Mouse (Mus musculus) heart, embryonic 12.5 days (tissue): ENCODE results near the gene Agbl2. TPM values are rescaled to one million over a fixed set of nuclear protein-coding genes. Genes with fewer than 3 reads are reported as not detected.

Experiments
- ATAC-seq: fragments of 200-750 bp; cut with Nextera tagmentation; 2 replicates; pipeline ENCODE4 v1.8.0; 2017; ENCODE audit warnings: moderate TSS enrichment, moderate library complexity; ENCODE audit not compliant: insufficient number of reproducible peaks, low FRiP score
- H3K27ac ChIP-seq: fragments of 300-500 bp; sonication (generic); 2 replicates; pipeline ENCODE4 v1.5.1; 2016; ENCODE audit warnings: mild to moderate bottlenecking, moderate library complexity; ENCODE audit not compliant: poor library complexity, severe bottlenecking
- H3K27me3 ChIP-seq: fragments of 300-500 bp; sonication (generic); replicated peaks from 2 replicates; pipeline ENCODE4 v1.6.1; 2016; ENCODE audit warnings: mild to moderate bottlenecking, moderate library complexity
- H3K36me3 ChIP-seq: fragments of 300-500 bp; sonication (generic); 2 replicates; pipeline ENCODE4 v1.6.1; 2016; ENCODE audit warnings: mild to moderate bottlenecking, moderate library complexity
- H3K4me1 ChIP-seq: fragments of 300-500 bp; sonication (generic); replicated peaks from 2 replicates; pipeline ENCODE4 v1.6.1; 2016; ENCODE audit warnings: mild to moderate bottlenecking
- H3K4me2 ChIP-seq: fragments of 300-500 bp; sonication (generic); 2 replicates; pipeline ENCODE4 v1.6.1; 2016; ENCODE audit warnings: mild to moderate bottlenecking, moderate library complexity
- H3K4me3 ChIP-seq: fragments of 300-500 bp; sonication (generic); 2 replicates; pipeline ENCODE4 v1.5.1; 2016; ENCODE audit warnings: mild to moderate bottlenecking
- H3K9ac ChIP-seq: fragments of 300-500 bp; sonication (generic); 2 replicates; pipeline ENCODE4 v1.6.1; 2016; ENCODE audit warnings: mild to moderate bottlenecking, moderate library complexity
- H3K9me3 ChIP-seq: fragments of 300-500 bp; sonication (generic); replicated peaks from 2 replicates; pipeline ENCODE4 v1.6.1; 2016; ENCODE audit warnings: mild to moderate bottlenecking, moderate library complexity
- WGBS: fragments of 180-500 bp; shearing (Covaris S2); methylation state at CpG from one replicate; pipeline ENCODE4 v1.1.7; 2016; 5-methylcytosine and 5-hydroxymethylcytosine counted together
- polyA plus RNA-seq: library from polyadenylated mRNA; unstranded; fragments of >200 nt; fragmentation: Nextera tagmentation; extraction: Ambion mirVana; gene quantifications from 2 replicates; pipeline ENCODE4 v1.2.1, GENCODE M21; 2016

Agbl2 gene
- polyA plus RNA-seq, 1 experiment from 2014 or later, result 1.4 TPM

DNA sequence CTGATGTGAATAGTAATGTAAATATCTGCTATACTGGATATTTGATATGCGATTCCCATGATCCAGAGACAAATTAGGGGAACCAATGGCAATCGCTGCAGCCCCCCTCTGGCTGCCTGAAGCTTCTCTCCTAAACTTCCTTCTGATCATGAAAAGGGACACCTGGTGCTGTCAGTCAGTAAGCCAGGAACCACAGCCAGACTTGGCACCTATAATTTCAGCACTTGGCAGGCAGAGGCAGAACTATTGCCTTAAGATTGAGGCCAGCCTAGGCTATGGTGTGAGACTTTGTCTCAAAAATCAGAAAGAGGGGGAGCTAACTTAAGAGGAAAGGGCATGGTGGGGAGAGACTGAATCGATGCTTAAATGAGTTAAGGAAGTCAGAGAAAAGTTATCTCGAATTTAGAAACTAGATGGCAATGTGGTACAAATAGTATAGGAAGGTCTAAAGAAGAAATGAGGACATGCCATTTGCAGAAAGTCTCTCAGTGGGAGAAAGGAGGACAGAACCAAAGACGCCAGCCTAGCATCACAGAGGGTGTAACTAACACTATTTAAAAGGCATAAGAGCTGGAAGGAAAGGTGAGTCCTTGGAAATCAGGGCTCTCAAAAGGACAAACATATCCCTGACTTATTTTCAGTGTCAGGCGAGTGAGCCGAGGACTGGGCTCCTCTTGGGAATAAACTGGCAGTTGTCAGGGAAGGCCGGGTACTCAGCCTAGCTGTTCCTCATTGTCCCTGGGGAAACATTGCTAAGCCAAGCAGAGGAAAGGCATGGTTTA lies 88.8 kb downstream of the Agbl2 start:
- peaks cover 32% of the 10 kb centered on the region for H3K4me1 ChIP-seq
- no peak overlapping the region for H3K9ac ChIP-seq
- peaks cover 19% of the 10 kb centered on the region for H3K36me3 ChIP-seq
- no peak overlapping the region for H3K4me3 ChIP-seq
- peak overlapping the region; percentile 95 for H3K27ac ChIP-seq
- 0 out of 2 replicates have a peak overlapping the region, but pooled peaks have one; percentile 60 for H3K4me2 ChIP-seq
- WGBS, result 62% methylated on average over 8 of the region's 8 CpGs
- no peak for ATAC-seq
- no peaks in the 10 kb centered on the region for H3K9me3 ChIP-seq
- H3K27me3 ChIP-seq, result no peaks in the 10 kb centered on the region

DNA sequence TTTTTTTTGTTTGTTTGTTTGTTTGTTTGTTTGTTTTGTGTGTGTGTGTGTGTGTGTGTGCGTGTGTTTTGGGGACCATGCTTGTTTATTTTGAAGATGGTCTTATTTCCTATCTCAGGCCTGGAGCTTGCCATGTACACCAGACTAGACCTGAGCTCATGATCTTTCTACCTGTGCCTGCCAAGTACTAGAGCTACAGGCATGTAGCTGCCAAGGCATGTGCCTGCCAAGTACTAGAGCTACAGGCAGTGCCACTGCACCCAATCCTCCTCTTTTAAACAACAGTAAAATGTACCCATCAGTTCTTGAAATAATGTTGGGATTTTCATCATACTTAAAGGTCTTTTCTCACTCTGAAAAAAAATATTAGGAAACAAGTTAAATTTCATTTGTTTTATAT lies 91.5 kb downstream of the Agbl2 start:
- Histone ChIP-seq H3K27ac (no peak overlapping the region), H3K9ac (no peak overlapping the region), H3K9me3 (no peaks in the 10 kb centered on the region), H3K4me2 (no peak overlapping the region), H3K27me3 (no peaks in the 10 kb centered on the region), H3K4me3 (no peak overlapping the region), H3K4me1 (peaks cover 41% of the 10 kb centered on the region), H3K36me3 (no peaks in the 10 kb centered on the region)
- ATAC-seq, result no peak
- WGBS, result 100% methylated on average over 1 of the region's 1 CpGs

DNA sequence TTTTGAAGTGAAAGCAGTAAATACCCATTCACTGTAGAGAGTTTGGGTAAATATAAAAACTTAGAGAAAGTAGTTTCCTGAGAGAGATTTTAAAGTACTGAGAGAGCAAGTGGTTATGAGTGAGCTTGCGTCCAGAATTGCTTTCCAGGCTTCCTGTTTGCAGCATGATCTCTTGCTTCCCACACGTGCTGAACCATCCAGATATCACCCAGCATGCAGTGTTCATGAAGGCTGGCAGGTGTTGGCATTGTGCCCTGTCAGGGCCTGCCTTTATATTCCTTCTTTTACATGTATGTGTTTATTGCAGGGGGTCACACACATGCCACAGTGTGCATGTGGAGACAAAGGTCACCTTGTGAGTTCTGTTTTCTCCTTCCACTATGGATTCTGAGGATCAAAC lies 92.7 kb downstream of the Agbl2 start:
- H3K27me3 ChIP-seq, result no peaks in the 10 kb centered on the region
- no peaks in the 10 kb centered on the region for H3K9me3 ChIP-seq
- no peak overlapping the region for H3K27ac ChIP-seq
- H3K4me2 ChIP-seq, result no peak overlapping the region
- WGBS, result 48% methylated on average over 2 of the region's 2 CpGs
- H3K4me1 ChIP-seq, result peaks cover 41% of the 10 kb centered on the region
- H3K9ac ChIP-seq, result no peak overlapping the region
- no peak overlapping the region for H3K4me3 ChIP-seq
- no peak for ATAC-seq
- no peaks in the 10 kb centered on the region for H3K36me3 ChIP-seq

DNA sequence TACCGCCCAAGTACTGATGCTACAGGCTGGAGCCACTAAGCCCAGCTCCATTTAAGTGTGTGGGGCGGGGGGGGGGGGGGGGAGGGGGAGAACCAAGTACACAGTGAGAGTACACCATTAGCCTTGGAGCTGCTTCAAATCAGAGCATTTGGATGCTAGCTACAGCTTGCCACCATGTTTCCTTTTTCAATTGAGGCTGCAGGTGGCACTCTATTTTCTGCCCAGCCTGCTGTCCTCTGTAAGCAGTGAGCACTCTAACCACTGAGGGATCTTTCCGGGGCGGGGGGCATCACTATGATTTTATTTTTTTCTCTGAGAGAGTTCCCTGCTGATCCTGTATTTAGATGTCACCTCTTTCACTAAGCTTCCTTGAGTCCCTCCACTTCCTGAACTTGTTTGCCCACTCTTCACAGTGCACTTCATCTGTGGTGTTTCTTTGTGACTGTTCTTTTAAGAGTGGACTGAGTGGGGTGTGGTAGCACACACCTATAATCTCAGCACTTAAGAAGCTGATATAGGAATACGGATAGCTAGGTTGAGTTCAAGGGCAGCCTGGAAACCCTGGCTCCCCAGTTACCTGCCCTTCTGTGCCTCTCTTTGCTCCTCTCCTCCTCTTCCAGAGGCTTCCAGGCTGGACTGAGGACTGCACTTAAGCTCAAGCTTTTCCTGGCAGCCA lies 95.2 kb downstream of the Agbl2 start:
- WGBS, result 51% methylated on average over 5 of the region's 5 CpGs
- H3K9me3 ChIP-seq, result no peaks in the 10 kb centered on the region
- no peaks in the 10 kb centered on the region for H3K27me3 ChIP-seq
- H3K4me1 ChIP-seq, result peaks cover 24% of the 10 kb centered on the region
- no peak overlapping the region for H3K4me2 ChIP-seq
- H3K36me3 ChIP-seq, result no peaks in the 10 kb centered on the region
- no peak overlapping the region for H3K27ac ChIP-seq
- no peak for ATAC-seq
- H3K4me3 ChIP-seq, result no peak overlapping the region
- H3K9ac ChIP-seq, result no peak overlapping the region

DNA sequence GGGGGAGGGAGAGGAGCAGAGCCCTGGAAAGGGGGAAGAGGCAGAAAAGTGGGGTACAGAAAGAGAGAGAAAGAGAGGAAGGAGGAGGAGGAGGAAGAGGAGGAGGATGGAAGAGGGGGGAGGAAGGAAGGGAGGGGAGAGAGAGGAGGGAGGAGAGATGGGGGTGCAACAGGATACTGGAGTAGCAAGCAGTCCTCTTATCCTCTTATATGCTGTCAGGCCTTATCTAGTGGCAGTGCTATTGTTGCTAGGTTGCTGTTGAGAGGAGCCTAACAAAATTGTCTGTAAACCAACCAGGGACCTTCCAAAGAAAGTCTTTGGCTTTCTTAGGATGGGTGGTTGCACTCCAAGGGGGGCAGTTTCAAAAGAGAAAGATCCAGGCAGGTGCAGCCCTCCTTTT lies 96.9 kb downstream of the Agbl2 start:
- H3K4me3 ChIP-seq, result no peak overlapping the region
- no peak for ATAC-seq
- H3K27ac ChIP-seq, result no peak overlapping the region; the same call in 1 of the 2 replicates
- H3K36me3 ChIP-seq, result no peaks in the 10 kb centered on the region
- H3K27me3 ChIP-seq, result peaks cover 5% of the 10 kb centered on the region
- H3K4me1 ChIP-seq, result peaks cover 24% of the 10 kb centered on the region
- H3K9ac ChIP-seq, result no peak overlapping the region
- H3K9me3 ChIP-seq, result 0 out of 2 replicates have a peak, but pooled peaks cover 3% of the 10 kb centered on the region
- peak overlapping the region; percentile 18; the same call in 1 of the 2 replicates for H3K4me2 ChIP-seq

DNA sequence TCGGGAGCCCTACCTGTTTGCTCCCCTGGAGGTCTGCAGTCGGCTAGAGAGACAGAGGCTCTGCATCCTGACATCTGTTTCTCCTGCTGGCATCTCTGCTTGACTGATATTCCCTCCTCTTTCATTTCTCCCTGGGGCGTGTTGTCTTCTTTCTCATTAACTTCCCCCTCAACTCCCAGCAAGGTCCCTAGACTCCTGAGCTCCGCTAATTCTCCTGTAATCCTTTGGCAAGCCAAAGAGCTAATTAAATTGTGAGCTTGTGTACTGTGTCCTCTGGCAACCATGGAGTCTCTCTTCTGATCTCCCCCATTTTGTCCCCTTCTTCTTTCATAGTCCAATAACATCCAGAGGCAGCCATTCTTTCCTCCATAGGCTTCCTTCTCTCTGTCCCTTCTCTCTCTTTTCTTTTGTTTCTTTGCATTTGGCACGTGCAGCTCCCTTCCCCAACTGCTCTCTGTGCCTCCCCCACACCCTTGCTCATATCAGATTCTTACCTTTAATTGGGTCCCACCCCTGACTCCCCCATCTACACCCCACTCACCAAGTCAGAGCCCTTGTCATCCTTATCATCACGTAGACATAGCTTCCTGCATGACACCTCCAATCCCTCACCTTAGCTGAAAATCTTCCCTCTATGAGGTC lies 97.7 kb downstream of the Agbl2 start:
- Histone ChIP-seq H3K4me1 (peaks cover 33% of the 10 kb centered on the region), H3K9me3 (0 out of 2 replicates have a peak, but pooled peaks cover 3% of the 10 kb centered on the region), H3K36me3 (no peaks in the 10 kb centered on the region), H3K27ac (no peak overlapping the region), H3K9ac (no peak overlapping the region), H3K27me3 (peaks cover 12% of the 10 kb centered on the region), H3K4me2 (no peak overlapping the region), H3K4me3 (no peak overlapping the region)
- 36% methylated on average over 6 of the region's 6 CpGs for WGBS
- no peak for ATAC-seq

DNA sequence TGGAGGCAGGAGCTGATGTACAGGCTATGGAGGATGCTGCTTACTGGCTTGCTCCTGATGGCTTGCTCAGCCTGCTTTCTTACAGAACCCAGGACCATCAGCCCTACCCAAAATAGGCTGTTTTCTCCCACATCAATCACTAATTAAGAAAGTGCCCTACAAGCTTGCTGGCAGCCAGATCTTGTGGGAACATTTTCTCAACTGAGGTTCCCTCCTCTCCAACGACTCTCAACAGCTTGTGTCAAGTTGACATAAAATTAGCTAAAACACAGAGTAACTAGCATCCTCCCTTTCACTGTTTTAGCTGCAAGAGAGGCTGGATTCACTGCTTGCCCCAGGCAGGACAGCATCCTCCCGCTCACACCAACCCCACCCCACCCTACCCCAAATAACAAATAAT lies 99.3 kb downstream of the Agbl2 start:
- H3K4me2 ChIP-seq, result no peak overlapping the region
- H3K36me3 ChIP-seq, result no peaks in the 10 kb centered on the region
- no peak overlapping the region for H3K4me3 ChIP-seq
- peaks cover 46% of the 10 kb centered on the region for H3K4me1 ChIP-seq
- ATAC-seq, result no peak
- H3K9ac ChIP-seq, result no peak overlapping the region
- WGBS, result 79% methylated on average over 2 of the region's 2 CpGs
- peaks cover 22% of the 10 kb centered on the region for H3K27me3 ChIP-seq
- H3K9me3 ChIP-seq, result 0 out of 2 replicates have a peak, but pooled peaks cover 3% of the 10 kb centered on the region
- no peak overlapping the region for H3K27ac ChIP-seq

Other genes starting within 250 kb of the Agbl2 start
- gene Ptprj, start 202.1 kb upstream of the Agbl2 start, polyA plus RNA-seq, result 1.6 and 2.0 TPM in 2 replicates
- gene Nup160, start 105.5 kb upstream of the Agbl2 start, polyA plus RNA-seq, result 34.7 and 34.8 TPM in 2 replicates
- gene Fnbp4, start 37.4 kb upstream of the Agbl2 start, polyA plus RNA-seq, result 73.7 and 80.2 TPM in 2 replicates
- gene Mtch2, start 64.4 kb downstream of the Agbl2 start, polyA plus RNA-seq, result 201 and 211 TPM in 2 replicates
- 16.5 and 18.9 TPM in 2 replicates for gene C1qtnf4, start 103.1 kb downstream of the Agbl2 start, polyA plus RNA-seq
- 27.0 and 27.3 TPM in 2 replicates for gene Kbtbd4, start 122.0 kb downstream of the Agbl2 start, polyA plus RNA-seq
- gene Ndufs3, start 122.1 kb downstream of the Agbl2 start, polyA plus RNA-seq, result 332 and 336 TPM in 2 replicates
- 136 and 141 TPM in 2 replicates for gene Celf1, start 157.7 kb downstream of the Agbl2 start, polyA plus RNA-seq